Mouse (Mus musculus): ENCODE results near the gene Rhoj.

DNA sequence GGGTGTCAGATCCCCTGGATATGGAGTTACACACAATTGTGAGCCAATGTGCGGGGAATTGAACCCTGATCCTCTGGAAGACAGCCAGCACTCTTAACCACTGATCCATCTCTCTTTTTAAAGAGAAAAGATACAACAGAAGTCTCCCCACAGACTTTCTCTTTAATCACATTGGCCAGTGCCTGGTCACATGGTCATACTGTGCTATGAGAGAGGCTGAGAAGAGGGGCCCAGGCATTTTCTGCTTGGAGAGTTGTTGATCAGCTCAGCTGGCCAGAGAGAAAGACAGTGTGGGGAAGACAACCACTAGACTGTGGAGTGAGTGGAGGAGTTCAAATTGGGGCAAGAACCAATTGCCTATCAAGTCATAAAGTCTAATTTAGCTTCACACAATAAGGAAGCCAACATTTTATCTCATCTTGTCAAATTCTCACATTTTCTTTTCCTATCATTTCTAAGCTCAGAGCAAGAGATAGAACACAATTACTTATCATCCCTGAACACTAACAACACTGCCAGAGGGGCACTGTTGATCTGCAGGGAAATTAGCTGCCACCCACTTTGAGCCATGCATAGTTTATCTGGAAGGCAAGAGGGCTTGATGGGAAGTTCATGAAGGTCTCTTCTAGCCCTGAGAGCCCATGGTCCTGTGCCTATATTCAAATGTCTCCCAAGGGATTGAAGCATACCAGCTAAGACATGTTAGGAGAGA, 121.7 kb downstream of the Rhoj start:
- TF ChIP-seq CEBPB (IDR thresholded peaks at IDR 0.05; ENCODE audit: insufficient read depth, poor library complexity, severe bottlenecking) (no peak), POLR2A (IDR thresholded peaks at IDR 0.05; ENCODE audit: insufficient read length, low read depth) (no peak), TCF12 (IDR thresholded peaks at IDR 0.05; ENCODE audit: insufficient read depth, poor library complexity, severe bottlenecking) (no peak), USF1 (IDR thresholded peaks at IDR 0.05; ENCODE audit: low read depth) (no peak), REST (IDR thresholded peaks at IDR 0.05; ENCODE audit: insufficient read depth, insufficient read length) (no peak), POLR2AphosphoS2 (IDR thresholded peaks at IDR 0.05; ENCODE audit: insufficient read length, low read depth) (no peak), SRF (IDR thresholded peaks at IDR 0.05; ENCODE audit: control insufficient read depth, insufficient read length, low read depth) (no peak), MYOD1 (IDR thresholded peaks at IDR 0.05; ENCODE audit: control insufficient read depth in 1 of 3, insufficient read length in 2 of 3, low read depth in 2 of 3) (no peak), E2F4 (IDR thresholded peaks at IDR 0.05; ENCODE audit: insufficient read depth) (no peak)
